ENCODE assay signal across 35 mouse cellular contexts in genomic region chr3:75936152-75936551, GRCm38 (mm10).
"Had no signal": no experiment of that assay in that cellular context is flagged by ENCODE, and none has a peak within 500 bp of the region (broad histone marks: within the 10 kb centered on the region; RNA-seq: fewer than 3 reads in every experiment).

No protein-coding gene starts in this region.

- H3K9me3 ChIP-seq: hindbrain, embryonic 15.5 days; intestine, embryonic 15.5 days had no signal

- H3K4me3 ChIP-seq: heart, adult 2 months; heart, embryonic 10.5 days; heart, embryonic 12.5 days; heart, embryonic 13.5 days; heart, embryonic 15.5 days; hindbrain, embryonic 10.5 days; hindbrain, embryonic 12.5 days; hindbrain, embryonic 13.5 days; hindbrain, embryonic 15.5 days; intestine, embryonic 15.5 days; layer of hippocampus, adult 2 months had no signal

- H3K27ac ChIP-seq: heart, adult 2 months; heart, embryonic 10.5 days; heart, embryonic 13.5 days; heart, embryonic 15.5 days; hindbrain, embryonic 10.5 days; hindbrain, embryonic 12.5 days; hindbrain, embryonic 13.5 days; hindbrain, embryonic 14.5 days; hindbrain, embryonic 15.5 days; hindbrain, postnatal 0 days; intestine, embryonic 15.5 days; kidney, postnatal 0 days; layer of hippocampus, adult 2 months had no signal

- H3K9ac ChIP-seq: heart, embryonic 12.5 days; heart, embryonic 13.5 days; heart, embryonic 15.5 days; hindbrain, embryonic 12.5 days; hindbrain, embryonic 13.5 days; hindbrain, embryonic 14.5 days; hindbrain, embryonic 15.5 days; intestine, embryonic 15.5 days had no signal

- H3K4me2 ChIP-seq: heart, embryonic 11.5 days; heart, embryonic 12.5 days; heart, embryonic 13.5 days; heart, embryonic 15.5 days; hindbrain, embryonic 12.5 days; hindbrain, embryonic 13.5 days; hindbrain, embryonic 14.5 days; hindbrain, embryonic 15.5 days; intestine, embryonic 15.5 days had no signal

- ATAC-seq: hindbrain, embryonic 16.5 days; hindbrain, postnatal 0 days; inflammation-experienced regulatory T-cells, adult 6 months; intestine, embryonic 15.5 days; intestine, embryonic 16.5 days; intestine, postnatal 0 days had no signal

- DNase-seq: heart, adult 2 months; heart, postnatal 10 days; heart, postnatal 14 days; heart, postnatal 36 days; heart, postnatal 4 days; kidney, adult 11 months; kidney, adult 18-20 months; kidney, adult 2 months; kidney, adult 8-10 months; kidney, adult 9 months; kidney, postnatal 10 days; kidney, postnatal 14 days; kidney, postnatal 25 days; kidney, postnatal 36 days; kidney, postnatal 4 days; layer of hippocampus, adult 9-11 months; layer of hippocampus, postnatal 36 days had no signal

- H3K36me3 ChIP-seq: heart, embryonic 15.5 days; hindbrain, embryonic 12.5 days; hindbrain, embryonic 15.5 days had no signal

- H3K4me1 ChIP-seq: heart, embryonic 10.5 days; hindbrain, embryonic 10.5 days; hindbrain, embryonic 12.5 days; hindbrain, embryonic 13.5 days; hindbrain, embryonic 15.5 days; intestine, embryonic 15.5 days had no signal

- H3K27me3 ChIP-seq: heart, embryonic 12.5 days; heart, embryonic 13.5 days; heart, embryonic 15.5 days; hindbrain, embryonic 12.5 days; hindbrain, embryonic 13.5 days; hindbrain, embryonic 15.5 days; intestine, embryonic 15.5 days had no signal
